ENCODE assay signal across 24 mouse cellular contexts in genomic region chr10:121314186-121314585, GRCm38 (mm10). TPM values are rescaled to one million over a fixed set of nuclear protein-coding genes. Genes with fewer than 3 reads are reported as not detected.
A peak's percentile ranks its signal among the peaks of the same experiment; 100 is the strongest.
DNase-seq lines count a peak whose midpoint lies in the region; ATAC-seq lines count a peak whose summit lies in the region.
"Had no signal": no experiment of that assay in that cellular context is flagged by ENCODE, and none has a peak within 500 bp of the region (broad histone marks: within the 10 kb centered on the region; RNA-seq: fewer than 3 reads in every experiment).

No protein-coding gene starts in this region.

- H3K9me3 ChIP-seq in embryonic facial prominence, embryonic 14.5 days (ENCODE audit: control insufficient read depth, low read length) = no peaks in the 10 kb centered on the region
- H3K9me3 ChIP-seq in embryonic facial prominence, embryonic 10.5 days = peaks cover 6% of the 10 kb centered on the region
- H3K9me3 ChIP-seq in hindbrain, embryonic 13.5 days = no peaks in the 10 kb centered on the region
- H3K9me3 ChIP-seq in hindbrain, embryonic 12.5 days (replicated peaks) = peaks cover 4% of the 10 kb centered on the region; the same call in 1 of the 2 replicates
- H3K9me3 ChIP-seq: heart, embryonic 12.5 days; kidney, embryonic 15.5 days; neural tube, embryonic 13.5 days; stomach, embryonic 15.5 days had no signal

- no peak overlapping the region for H3K4me2 ChIP-seq in embryonic facial prominence, embryonic 14.5 days (ENCODE audit: low read depth, low read length)
- H3K4me2 ChIP-seq in hindbrain, embryonic 13.5 days = no peak overlapping the region
- H3K4me2 ChIP-seq in hindbrain, embryonic 12.5 days (replicated peaks) = no peak overlapping the region
- H3K4me2 ChIP-seq: forebrain, embryonic 12.5 days; heart, embryonic 12.5 days; kidney, embryonic 15.5 days; neural tube, embryonic 13.5 days; stomach, embryonic 15.5 days had no signal

- H3K4me1 ChIP-seq in embryonic facial prominence, embryonic 14.5 days (ENCODE audit: control insufficient read depth, insufficient read depth, low read length) = peaks cover 11% of the 10 kb centered on the region
- peaks cover 36% of the 10 kb centered on the region for H3K4me1 ChIP-seq in embryonic facial prominence, embryonic 10.5 days
- H3K4me1 ChIP-seq in hindbrain, embryonic 13.5 days (replicated peaks) = peaks cover 30% of the 10 kb centered on the region
- H3K4me1 ChIP-seq in hindbrain, embryonic 12.5 days = peaks cover 14% of the 10 kb centered on the region

- H3K36me3 ChIP-seq in embryonic facial prominence, embryonic 14.5 days (ENCODE audit: control insufficient read depth, insufficient read depth, low read length) = no peaks in the 10 kb centered on the region
- H3K36me3 ChIP-seq in embryonic facial prominence, embryonic 10.5 days (replicated peaks) = no peaks in the 10 kb centered on the region
- H3K36me3 ChIP-seq in hindbrain, embryonic 13.5 days = no peaks in the 10 kb centered on the region
- no peaks in the 10 kb centered on the region for H3K36me3 ChIP-seq in hindbrain, embryonic 12.5 days
- H3K36me3 ChIP-seq: forebrain, embryonic 12.5 days; heart, embryonic 12.5 days; kidney, embryonic 15.5 days; neural tube, embryonic 13.5 days; stomach, embryonic 15.5 days had no signal

- H3K27ac ChIP-seq in embryonic facial prominence, embryonic 14.5 days (replicated peaks; ENCODE audit: low read depth, low read length) = no peak overlapping the region
- no peak overlapping the region for H3K27ac ChIP-seq in embryonic facial prominence, embryonic 10.5 days (replicated peaks)
- H3K27ac ChIP-seq in hindbrain, embryonic 13.5 days = no peak overlapping the region; the same call in 1 of the 2 replicates
- H3K27ac ChIP-seq in hindbrain, embryonic 12.5 days = no peak overlapping the region
- H3K27ac ChIP-seq: forebrain, embryonic 12.5 days; kidney, embryonic 15.5 days; neural tube, embryonic 13.5 days; stomach, embryonic 15.5 days had no signal

- DNase-seq in embryonic facial prominence, embryonic 14.5 days (ENCODE audit: low spot score) = peak; percentile 23
- DNase-seq in embryonic facial prominence, embryonic 10.5 days (ENCODE audit: low spot score) = no peak
- peak; percentile 44 for DNase-seq in 3134 (ENCODE audit: extremely low read depth, insufficient read length, low spot score)
- peak; percentile 26 for DNase-seq in T-cell, adult 2 months (ENCODE audit: low spot score)
- no peak for DNase-seq in yolk sac, embryonic 10.5 days (ENCODE audit: low spot score)
- DNase-seq: adrenal gland, postnatal 36 days; cerebellum, adult 11-12 months; gastrocnemius, postnatal 10 days; kidney, adult 11 months; layer of hippocampus, postnatal 36 days; lung, postnatal 4 days; thymus, adult 2 months; thymus, postnatal 4 days had no signal

- ATAC-seq in embryonic facial prominence, embryonic 14.5 days (ENCODE audit: low read depth) = no peak
- ATAC-seq in hindbrain, embryonic 13.5 days (ENCODE audit: low FRiP score) = no peak
- no peak for ATAC-seq in hindbrain, embryonic 12.5 days (ENCODE audit: low FRiP score)
- no peak for ATAC-seq in erythroblast, adult 5-6 weeks (replicated peaks; ENCODE audit: low FRiP score, poor library complexity, severe bottlenecking)
- ATAC-seq: midbrain, embryonic 16.5 days had no signal

- 31% methylated on average over 4 of the region's 4 CpGs for WGBS in embryonic facial prominence, embryonic 14.5 days
- WGBS in embryonic facial prominence, embryonic 10.5 days = 22% methylated on average over 4 of the region's 4 CpGs
- 32% methylated on average over 4 of the region's 4 CpGs for WGBS in hindbrain, embryonic 13.5 days
- WGBS in hindbrain, embryonic 12.5 days = 38% methylated on average over 4 of the region's 4 CpGs

- H3K4me3 ChIP-seq in embryonic facial prominence, embryonic 14.5 days (ENCODE audit: low read depth, low read length) = no peak overlapping the region
- no peak overlapping the region for H3K4me3 ChIP-seq in embryonic facial prominence, embryonic 10.5 days
- no peak overlapping the region for H3K4me3 ChIP-seq in hindbrain, embryonic 13.5 days
- H3K4me3 ChIP-seq in hindbrain, embryonic 12.5 days = no peak overlapping the region
- H3K4me3 ChIP-seq: erythroblast, embryonic 14.5 days; forebrain, embryonic 12.5 days; heart, embryonic 12.5 days; kidney, embryonic 15.5 days; myocyte; neural tube, embryonic 13.5 days; stomach, embryonic 15.5 days had no signal

- peaks cover 28% of the 10 kb centered on the region for H3K27me3 ChIP-seq in embryonic facial prominence, embryonic 14.5 days (replicated peaks; ENCODE audit: control insufficient read depth, insufficient read depth, low read length)
- H3K27me3 ChIP-seq in embryonic facial prominence, embryonic 10.5 days (replicated peaks; ENCODE audit: low read depth, poor library complexity, severe bottlenecking) = peaks cover 73% of the 10 kb centered on the region
- peaks cover 13% of the 10 kb centered on the region; the same call in 1 of the 2 replicates for H3K27me3 ChIP-seq in hindbrain, embryonic 13.5 days
- H3K27me3 ChIP-seq in hindbrain, embryonic 12.5 days = peaks cover 22% of the 10 kb centered on the region

- no peak overlapping the region for H3K9ac ChIP-seq in embryonic facial prominence, embryonic 14.5 days (ENCODE audit: low read depth, low read length)
- peak overlapping the region; percentile 35; the same call in 1 of the 2 replicates for H3K9ac ChIP-seq in hindbrain, embryonic 13.5 days
- H3K9ac ChIP-seq in hindbrain, embryonic 12.5 days = no peak overlapping the region
- H3K9ac ChIP-seq: forebrain, embryonic 12.5 days; heart, embryonic 12.5 days; kidney, embryonic 15.5 days; neural tube, embryonic 13.5 days; stomach, embryonic 15.5 days had no signal

RNA-seq across cellular contexts. Expression of gene Tbc1d30, which starts 36.9 kb away (rescaled TPM):
- polyA plus RNA-seq in embryonic facial prominence, embryonic 14.5 days (2014; fragmentation: Nextera tagmentation; extraction: Ambion mirVana) = 2.2 and 3.6 TPM in 2 replicates
- 1.8 and 2.3 TPM in 2 replicates for polyA plus RNA-seq in embryonic facial prominence, embryonic 10.5 days (2016; fragmentation: Nextera tagmentation; extraction: Ambion mirVana)
- 12.6 and 13.6 TPM in 2 replicates for polyA plus RNA-seq in hindbrain, embryonic 13.5 days (2015; fragmentation: Nextera tagmentation; extraction: Ambion mirVana)
- polyA plus RNA-seq in hindbrain, embryonic 12.5 days (2016; fragmentation: Nextera tagmentation; extraction: Ambion mirVana) = 6.7 and 7.9 TPM in 2 replicates
- 0.42 TPM in 1 of 2 replicates, not detected in the other for total RNA-seq in erythroblast, adult 5-6 weeks (2015; ENCODE audit: low replicate concordance)
- 0.14 and 0.60 TPM in 2 replicates for total RNA-seq in erythroblast, adult 5-6 weeks (2017; ENCODE audit: low replicate concordance)
- polyA plus RNA-seq: erythroblast, embryonic 14.5 days; myocyte had no signal

RNA-seq across cellular contexts. Expression of gene Gns, which starts 50.7 kb away (rescaled TPM):
- 58.8 and 61.2 TPM in 2 replicates for polyA plus RNA-seq in embryonic facial prominence, embryonic 14.5 days (2014; fragmentation: Nextera tagmentation; extraction: Ambion mirVana)
- polyA plus RNA-seq in embryonic facial prominence, embryonic 10.5 days (2016; fragmentation: Nextera tagmentation; extraction: Ambion mirVana) = 40.0 and 41.4 TPM in 2 replicates
- polyA plus RNA-seq in hindbrain, embryonic 13.5 days (2015; fragmentation: Nextera tagmentation; extraction: Ambion mirVana) = 41.3 and 42.6 TPM in 2 replicates
- polyA plus RNA-seq in hindbrain, embryonic 12.5 days (2016; fragmentation: Nextera tagmentation; extraction: Ambion mirVana) = 50.8 and 54.1 TPM in 2 replicates
- total RNA-seq in erythroblast, adult 5-6 weeks (2015; ENCODE audit: low replicate concordance) = 9.6 and 15.3 TPM in 2 replicates
- 4.9 and 11.6 TPM in 2 replicates for total RNA-seq in erythroblast, adult 5-6 weeks (2017; ENCODE audit: low replicate concordance)

Comparison
In these comparisons a context has a peak if more than half of its experiments do, and no peak if none do; other contexts are left out.
1. DNase-seq: peak in embryonic facial prominence, embryonic 14.5 days (single experiment), 3134 (single experiment) and T-cell, adult 2 months (single experiment); none in embryonic facial prominence, embryonic 10.5 days (single experiment) and yolk sac, embryonic 10.5 days (single experiment).